ENCODE assay signal across 7 mouse cellular contexts in the genomic region with DNA sequence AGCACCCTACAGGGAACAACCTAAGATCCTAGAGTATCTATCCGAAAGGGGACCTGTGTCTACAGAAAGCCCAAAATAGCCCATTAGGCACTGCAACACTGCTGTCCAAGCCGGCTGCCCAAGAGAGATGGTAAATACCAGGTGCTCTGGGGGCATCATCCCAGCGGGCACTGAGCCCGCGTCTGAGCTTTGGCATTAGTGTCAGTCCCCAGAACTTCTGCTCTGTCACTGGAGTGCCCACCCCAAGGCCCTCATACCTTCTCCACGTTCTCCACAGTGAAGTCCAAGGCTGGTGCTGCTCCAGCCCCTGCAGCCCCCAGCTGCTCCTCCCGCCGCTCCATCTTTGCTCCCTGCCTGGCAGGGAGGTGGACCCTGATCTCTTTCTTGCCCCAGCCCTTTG. TPM values are rescaled to one million over a fixed set of nuclear protein-coding genes. Genes with fewer than 3 reads are reported as not detected.
DNase-seq lines count a peak whose midpoint lies in the region; ATAC-seq and TF ChIP-seq lines count a peak whose summit lies in the region.

No protein-coding gene starts in this region.

- TF ChIP-seq POLR2A in thymus, adult 2 months (IDR thresholded peaks at IDR 0.05; ENCODE audit: control insufficient read depth, extremely low read depth, insufficient read depth, low read length, poor library complexity) = no peak

- peak overlapping the region; percentile 84 for H3K4me2 ChIP-seq in intestine, embryonic 14.5 days (ENCODE audit: low read length)
- H3K4me2 ChIP-seq in neural tube, embryonic 13.5 days = peak overlapping the region; percentile 100

- H3K36me3 ChIP-seq in thymus, adult 2 months (ENCODE audit: control insufficient read depth, insufficient read depth, low read length) = no peaks in the 10 kb centered on the region
- H3K36me3 ChIP-seq in erythroblast, embryonic 14.5 days (ENCODE audit: control insufficient read depth) = peaks cover 42% of the 10 kb centered on the region
- H3K36me3 ChIP-seq in intestine, embryonic 14.5 days (ENCODE audit: control insufficient read depth, insufficient read depth, low read length) = peaks cover 14% of the 10 kb centered on the region
- H3K36me3 ChIP-seq in neural tube, embryonic 13.5 days = peaks cover 23% of the 10 kb centered on the region

- no peak for ATAC-seq in intestine, embryonic 14.5 days (replicated peaks; ENCODE audit: low FRiP score, low TSS enrichment, low read depth)
- no peak for ATAC-seq in neural tube, embryonic 13.5 days (ENCODE audit: low read depth)

- peak overlapping the region; percentile 75 for H3K9ac ChIP-seq in intestine, embryonic 14.5 days (ENCODE audit: low read length)
- peak overlapping the region; percentile 96 for H3K9ac ChIP-seq in neural tube, embryonic 13.5 days

- intact Hi-C loops in left cerebral cortex, postnatal 10 days (cut with DNase I) = no loop called here

- no peak for TF ChIP-seq CTCF in thymus, adult 2 months (IDR thresholded peaks at IDR 0.05; ENCODE audit: borderline replicate concordance, control insufficient read depth, extremely low read depth, insufficient read depth, low read length, poor library complexity)

- H3K4me3 ChIP-seq in thymus, adult 2 months (ENCODE audit: control insufficient read depth, insufficient read depth, low read length) = peak overlapping the region; percentile 73
- H3K4me3 ChIP-seq in erythroblast, embryonic 14.5 days (replicated peaks) = peak overlapping the region; percentile 75
- H3K4me3 ChIP-seq in intestine, embryonic 14.5 days (ENCODE audit: low read depth, low read length) = peak overlapping the region; percentile 85
- peak overlapping the region; percentile 63 for H3K4me3 ChIP-seq in neural tube, embryonic 13.5 days

- H3K4me1 ChIP-seq in thymus, adult 2 months (replicated peaks; ENCODE audit: control insufficient read depth, insufficient read depth, low read length) = peaks cover 15% of the 10 kb centered on the region
- H3K4me1 ChIP-seq in erythroblast, embryonic 14.5 days (ENCODE audit: control insufficient read depth) = peaks cover 71% of the 10 kb centered on the region
- peaks cover 34% of the 10 kb centered on the region for H3K4me1 ChIP-seq in intestine, embryonic 14.5 days (replicated peaks; ENCODE audit: control insufficient read depth, insufficient read depth, low read length)
- H3K4me1 ChIP-seq in neural tube, embryonic 13.5 days (replicated peaks) = peaks cover 64% of the 10 kb centered on the region

- H3K9me3 ChIP-seq in erythroblast, embryonic 14.5 days (ENCODE audit: control insufficient read depth, low read length) = no peaks in the 10 kb centered on the region
- no peaks in the 10 kb centered on the region for H3K9me3 ChIP-seq in intestine, embryonic 14.5 days (ENCODE audit: control insufficient read depth, low read length)
- no peaks in the 10 kb centered on the region for H3K9me3 ChIP-seq in neural tube, embryonic 13.5 days

- H3K27me3 ChIP-seq in thymus, adult 2 months (ENCODE audit: control insufficient read depth, insufficient read depth, low read length) = no peaks in the 10 kb centered on the region
- no peaks in the 10 kb centered on the region for H3K27me3 ChIP-seq in erythroblast, embryonic 14.5 days (ENCODE audit: control insufficient read depth)
- no peaks in the 10 kb centered on the region for H3K27me3 ChIP-seq in intestine, embryonic 14.5 days (replicated peaks; ENCODE audit: control insufficient read depth, insufficient read depth, low read length)
- no peaks in the 10 kb centered on the region for H3K27me3 ChIP-seq in neural tube, embryonic 13.5 days

- DNase-seq in thymus, adult 2 months = no peak
- DNase-seq in thymus, postnatal 10 days (ENCODE audit: low spot score in 2 of 2) = no peak
- no peak for DNase-seq in intestine, embryonic 14.5 days (ENCODE audit: low spot score)
- no peak for DNase-seq in urinary bladder, postnatal 10 days (ENCODE audit: low spot score)
- DNase-seq in left cerebral cortex, postnatal 10 days (ENCODE audit: extremely low spot score in 1 of 2, low spot score in 2 of 2) = no peak

- no peak overlapping the region for H3K27ac ChIP-seq in thymus, adult 2 months (ENCODE audit: control insufficient read depth, insufficient read depth, low read length)
- no peak overlapping the region for H3K27ac ChIP-seq in intestine, embryonic 14.5 days (ENCODE audit: low read depth)
- 0 out of 2 replicates have a peak overlapping the region, but pooled peaks have one; percentile 85 for H3K27ac ChIP-seq in neural tube, embryonic 13.5 days (replicated peaks)

- 26% methylated on average over 8 of the region's 8 CpGs for WGBS in thymus, adult 2 months
- 18% methylated on average over 8 of the region's 8 CpGs for WGBS in intestine, embryonic 14.5 days
- whole genome bisulfite sequencing in neural tube, embryonic 13.5 days = 17% methylated on average over 8 of the region's 8 CpGs

RNA-seq across cellular contexts. Expression of gene Ipo13, which starts 0.8 kb away (rescaled TPM):
- 87.7 and 96.0 TPM in 2 replicates for polyA plus RNA-seq in thymus, adult 2 months (2012; rRNA removed)
- 3.5 and 3.8 TPM in 2 replicates for polyA plus RNA-seq in erythroblast, embryonic 14.5 days (2012)
- 43.2 and 43.3 TPM in 2 replicates for polyA plus RNA-seq in intestine, embryonic 14.5 days (2014; fragmentation: Nextera tagmentation; extraction: Ambion mirVana)
- polyA plus RNA-seq in neural tube, embryonic 13.5 days (2015; fragmentation: Nextera tagmentation; extraction: Ambion mirVana) = 64.9 and 65.3 TPM in 2 replicates
- total RNA-seq in left cerebral cortex, postnatal 10 days (2021) = 100 to 1,000 TPM; 115 to 121 TPM

RNA-seq across cellular contexts. Expression of gene Artn, which starts 15.5 kb away (rescaled TPM):
- polyA plus RNA-seq in thymus, adult 2 months (2012; rRNA removed) = 0.26 and 0.27 TPM in 2 replicates
- polyA plus RNA-seq in erythroblast, embryonic 14.5 days (2012) = 4.5 and 4.9 TPM in 2 replicates
- 7.0 and 7.2 TPM in 2 replicates for polyA plus RNA-seq in intestine, embryonic 14.5 days (2014; fragmentation: Nextera tagmentation; extraction: Ambion mirVana)
- polyA plus RNA-seq in neural tube, embryonic 13.5 days (2015; fragmentation: Nextera tagmentation; extraction: Ambion mirVana) = 1.0 and 1.5 TPM in 2 replicates
- 1 to 10 TPM; 2.0 to 2.1 TPM for total RNA-seq in left cerebral cortex, postnatal 10 days (2021)

RNA-seq across cellular contexts. Expression of gene Dph2, which starts 22.2 kb away (rescaled TPM):
- 38.8 and 45.8 TPM in 2 replicates for polyA plus RNA-seq in thymus, adult 2 months (2012; rRNA removed)
- 0.31 and 0.65 TPM in 2 replicates for polyA plus RNA-seq in erythroblast, embryonic 14.5 days (2012)
- polyA plus RNA-seq in intestine, embryonic 14.5 days (2014; fragmentation: Nextera tagmentation; extraction: Ambion mirVana) = 20.0 and 23.1 TPM in 2 replicates
- 21.3 and 22.0 TPM in 2 replicates for polyA plus RNA-seq in neural tube, embryonic 13.5 days (2015; fragmentation: Nextera tagmentation; extraction: Ambion mirVana)
- 10 to 100 TPM in 1 of 2 experiments, 1 to 10 TPM in 1; 8.0 to 10.1 TPM for total RNA-seq in left cerebral cortex, postnatal 10 days (2021)

RNA-seq across cellular contexts. Expression of gene Atp6v0b, which starts 26.9 kb away (rescaled TPM):
- polyA plus RNA-seq in thymus, adult 2 months (2012; rRNA removed) = 372 and 526 TPM in 2 replicates
- polyA plus RNA-seq in erythroblast, embryonic 14.5 days (2012) = 37.5 and 76.2 TPM in 2 replicates
- 213 and 219 TPM in 2 replicates for polyA plus RNA-seq in intestine, embryonic 14.5 days (2014; fragmentation: Nextera tagmentation; extraction: Ambion mirVana)
- 442 and 475 TPM in 2 replicates for polyA plus RNA-seq in neural tube, embryonic 13.5 days (2015; fragmentation: Nextera tagmentation; extraction: Ambion mirVana)
- total RNA-seq in left cerebral cortex, postnatal 10 days (2021) = 100 to 1,000 TPM; 464 to 465 TPM

RNA-seq across cellular contexts. Expression of gene B4galt2, which starts 30.7 kb away (rescaled TPM):
- polyA plus RNA-seq in thymus, adult 2 months (2012; rRNA removed) = 3.7 and 4.4 TPM in 2 replicates
- 0.23 and 0.25 TPM in 2 replicates for polyA plus RNA-seq in erythroblast, embryonic 14.5 days (2012)
- 26.3 and 30.6 TPM in 2 replicates for polyA plus RNA-seq in intestine, embryonic 14.5 days (2014; fragmentation: Nextera tagmentation; extraction: Ambion mirVana)
- 43.7 and 45.5 TPM in 2 replicates for polyA plus RNA-seq in neural tube, embryonic 13.5 days (2015; fragmentation: Nextera tagmentation; extraction: Ambion mirVana)
- total RNA-seq in left cerebral cortex, postnatal 10 days (2021) = 100 to 1,000 TPM; 165 to 170 TPM

Comparison
In these comparisons a context has a peak if more than half of its experiments do, and no peak if none do; other contexts are left out.
1. RNA of gene Dph2, which starts 22.2 kb away (polyA plus RNA-seq): 38.8 to 45.8 TPM in thymus, adult 2 months, 21.3 to 22.0 TPM in neural tube, embryonic 13.5 days and 20.0 to 23.1 TPM in intestine, embryonic 14.5 days; 0.31 to 0.65 TPM in erythroblast, embryonic 14.5 days; every median in the first group is over 10 times any median in the second.
2. Peak in every context shown above with its lines, with median percentiles within 50 percentile points of each other: H3K4me3 ChIP-seq.